Mouse (Mus musculus) brain, embryonic 14.5 days (tissue): Measurements from ENCODE around the gene Krt6a.

ENCODE experiments used
- CTCF ChIP-seq: fragments of 200-500 bp; IDR thresholded peaks from 2 replicates; pipeline ENCODE4 v1.5.1; 2012; ENCODE audit warnings: inconsistent platforms, mild to moderate bottlenecking, moderate library complexity, borderline replicate concordance; ENCODE audit not compliant: insufficient read depth, insufficient read length; ENCODE audit errors: extremely low read depth
- POLR2A ChIP-seq: fragments of 200-500 bp; IDR thresholded peaks from 2 replicates; pipeline ENCODE4 v1.6.1; 2012; ENCODE audit warnings: mild to moderate bottlenecking, inconsistent platforms, borderline replicate concordance; ENCODE audit not compliant: poor library complexity, insufficient read depth, insufficient read length, severe bottlenecking; ENCODE audit errors: extremely low read depth

- no peak for TF ChIP-seq POLR2A
- TF ChIP-seq CTCF = no peak
These were observed 3.5 kb upstream of the Krt6a start for GRCm38 (mm10) chr15:101697326-101698188.
